Mouse (Mus musculus) lung, adult 2 months (tissue): Measurements from ENCODE around the gene Sars.

Experiments used
- CTCF ChIP-seq: fragments of 200-500 bp; IDR thresholded peaks from 2 replicates; pipeline ENCODE4 v1.5.1; 2011; ENCODE audit warnings: mild to moderate bottlenecking, low read length, control low read depth; ENCODE audit not compliant: insufficient read depth
- POLR2A ChIP-seq: fragments of 200-500 bp; IDR thresholded peaks from 2 replicates; pipeline ENCODE4 v1.6.1; 2011; ENCODE audit warnings: low read depth, mild to moderate bottlenecking, control low read depth, low read length, borderline replicate concordance; ENCODE audit errors: extremely low read depth

- no peak for TF ChIP-seq CTCF
- TF ChIP-seq POLR2A: no peak
Measured at GRCm38 (mm10) chr3:108392299-108392698, 52.7 kb downstream of the Sars start.
